Mouse (Mus musculus): ENCODE data around the gene Lrp8. TPM values are rescaled to one million over a fixed set of nuclear protein-coding genes. Genes with fewer than 3 reads are reported as not detected.
A peak's percentile ranks its signal among the peaks of the same experiment; 100 is the strongest.

Lrp8 gene
- polyA plus RNA-seq, 1 experiment: not detected

DNA sequence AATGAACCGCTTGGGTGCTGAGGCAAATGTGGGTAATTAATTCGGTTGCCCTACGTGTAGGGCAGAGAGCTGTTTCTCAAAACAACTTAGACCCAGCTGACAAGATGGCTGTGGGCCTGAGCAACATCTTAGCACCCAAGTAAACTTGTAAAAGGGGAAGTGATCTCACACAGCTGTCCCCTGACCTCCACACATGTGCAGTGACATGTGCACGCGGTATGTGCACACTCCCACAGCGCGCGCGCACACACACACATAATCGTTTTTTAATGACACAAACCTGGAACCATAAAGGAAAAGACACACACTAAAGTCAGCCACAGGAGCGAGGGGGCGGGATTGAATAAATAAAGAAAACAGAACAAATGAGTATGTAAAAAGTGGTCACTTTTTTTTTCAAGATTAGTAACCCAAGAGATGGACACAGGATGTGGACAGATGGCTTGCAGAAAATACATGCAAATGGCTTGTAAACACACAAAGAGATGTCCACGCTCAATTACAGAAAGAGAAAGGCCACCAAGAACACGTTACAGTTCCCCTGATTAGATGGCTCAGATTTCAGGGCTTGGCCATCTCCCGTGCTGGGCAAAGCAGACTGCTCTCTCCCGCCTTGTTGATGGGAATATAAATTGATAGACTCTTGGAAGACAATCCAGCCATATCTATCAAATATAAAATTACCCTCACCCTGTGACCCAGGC, 29.8 kb upstream of the Lrp8 start:
- no peaks in the 10 kb centered on the region for H3K4me1 ChIP-seq (ENCODE audit: control insufficient read depth, insufficient read depth, low read length)
- H3K4me3 ChIP-seq (ENCODE audit: insufficient read depth, low read depth, low read length): no peak overlapping the region
- H3K27ac ChIP-seq (ENCODE audit: insufficient read depth, low read depth, low read length): no peak overlapping the region
- 85% methylated on average over 16 of the region's 16 CpGs for WGBS
- TF ChIP-seq CTCF (IDR thresholded peaks at IDR 0.05; ENCODE audit: insufficient read depth, low read depth, low read length) (no peak), POLR2A (IDR thresholded peaks at IDR 0.05; ENCODE audit: insufficient read depth, low read depth, low read length) (no peak)

DNA sequence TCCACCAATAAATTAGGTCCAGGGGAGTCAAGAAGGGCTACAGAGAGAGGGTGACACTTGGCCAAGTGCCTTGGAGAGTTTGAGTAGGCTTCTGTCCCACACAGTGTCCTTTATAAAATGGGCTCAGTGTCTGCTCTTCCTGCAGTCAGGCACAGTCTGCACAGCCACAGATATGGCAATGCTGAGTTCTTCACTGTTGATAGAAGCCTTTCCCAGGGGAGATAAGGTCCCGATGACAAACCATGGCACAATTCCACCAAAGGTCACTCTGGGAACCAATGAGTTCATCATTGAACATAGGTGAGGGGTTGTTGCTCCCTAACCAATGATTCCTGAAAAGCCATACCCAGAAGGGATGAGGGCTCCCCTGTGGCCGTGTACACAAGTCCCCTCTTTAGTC, 27.2 kb upstream of the Lrp8 start:
- Histone ChIP-seq H3K4me1 (ENCODE audit: control insufficient read depth, insufficient read depth, low read length) (no peaks in the 10 kb centered on the region; the same call in 1 of the 2 replicates), H3K4me3 (ENCODE audit: insufficient read depth, low read depth, low read length) (no peak overlapping the region), H3K27ac (ENCODE audit: insufficient read depth, low read depth, low read length) (no peak overlapping the region)
- WGBS: 85% methylated on average over 2 of the region's 2 CpGs
- TF ChIP-seq POLR2A (IDR thresholded peaks at IDR 0.05; ENCODE audit: insufficient read depth, low read depth, low read length) (no peak), CTCF (IDR thresholded peaks at IDR 0.05; ENCODE audit: insufficient read depth, low read depth, low read length) (no peak)

DNA sequence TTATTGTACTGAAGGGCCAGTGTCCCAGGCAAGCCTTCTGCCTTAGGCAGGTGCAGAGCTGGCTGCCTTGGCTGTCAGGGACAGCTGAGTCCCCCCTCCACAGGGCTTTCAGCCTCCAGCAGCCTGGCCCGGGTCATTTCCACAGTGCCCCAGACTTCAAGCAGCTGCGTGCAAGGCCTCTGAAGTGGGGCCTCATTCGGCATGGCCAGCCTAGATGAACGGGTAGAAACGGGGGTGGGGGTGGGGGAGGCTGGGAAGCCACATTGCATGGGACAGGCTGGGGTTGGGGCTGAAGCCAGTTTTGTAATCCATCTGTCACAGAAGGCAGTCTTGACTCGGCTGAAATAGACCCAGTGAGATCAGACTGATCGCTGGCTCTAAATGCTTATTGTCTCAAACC, 26.4 kb upstream of the Lrp8 start:
- Histone ChIP-seq H3K4me3 (ENCODE audit: insufficient read depth, low read depth, low read length) (no peak overlapping the region), H3K4me1 (ENCODE audit: control insufficient read depth, insufficient read depth, low read length) (no peaks in the 10 kb centered on the region; the same call in 1 of the 2 replicates), H3K27ac (ENCODE audit: insufficient read depth, low read depth, low read length) (no peak overlapping the region)
- TF ChIP-seq POLR2A (IDR thresholded peaks at IDR 0.05; ENCODE audit: insufficient read depth, low read depth, low read length): no peak
- TF ChIP-seq CTCF (IDR thresholded peaks at IDR 0.05; ENCODE audit: insufficient read depth, low read depth, low read length): no peak
- WGBS: 65% methylated on average over 7 of the region's 7 CpGs

GRCm38 (mm10) chr4:107776990-107777673, 24.9 kb upstream of the Lrp8 start:
- no peak overlapping the region for H3K4me3 ChIP-seq (ENCODE audit: insufficient read depth, low read depth, low read length)
- no peak overlapping the region for H3K27ac ChIP-seq (ENCODE audit: insufficient read depth, low read depth, low read length)
- WGBS: 90% methylated on average over 5 of the region's 5 CpGs
- no peaks in the 10 kb centered on the region; the same call in 1 of the 2 replicates for H3K4me1 ChIP-seq (ENCODE audit: control insufficient read depth, insufficient read depth, low read length)
- TF ChIP-seq POLR2A (IDR thresholded peaks at IDR 0.05; ENCODE audit: insufficient read depth, low read depth, low read length): no peak
- TF ChIP-seq CTCF (IDR thresholded peaks at IDR 0.05; ENCODE audit: insufficient read depth, low read depth, low read length): no peak

GRCm38 (mm10) chr4:107783541-107783940, 18.5 kb upstream of the Lrp8 start:
- WGBS: 78% methylated on average over 10 of the region's 10 CpGs
- Histone ChIP-seq H3K4me1 (ENCODE audit: control insufficient read depth, insufficient read depth, low read length) (no peaks in the 10 kb centered on the region; the same call in 1 of the 2 replicates), H3K4me3 (ENCODE audit: insufficient read depth, low read depth, low read length) (no peak overlapping the region), H3K27ac (ENCODE audit: insufficient read depth, low read depth, low read length) (no peak overlapping the region)
- TF ChIP-seq CTCF (IDR thresholded peaks at IDR 0.05; ENCODE audit: insufficient read depth, low read depth, low read length) (no peak), POLR2A (IDR thresholded peaks at IDR 0.05; ENCODE audit: insufficient read depth, low read depth, low read length) (no peak)

- Histone ChIP-seq H3K4me1 (ENCODE audit: control insufficient read depth, insufficient read depth, low read length) (no peaks in the 10 kb centered on the region), H3K27ac (ENCODE audit: insufficient read depth, low read depth, low read length) (no peak overlapping the region), H3K4me3 (ENCODE audit: insufficient read depth, low read depth, low read length) (no peak overlapping the region)
- TF ChIP-seq POLR2A (IDR thresholded peaks at IDR 0.05; ENCODE audit: insufficient read depth, low read depth, low read length) (no peak), CTCF (IDR thresholded peaks at IDR 0.05; ENCODE audit: insufficient read depth, low read depth, low read length) (no peak)
- WGBS: 68% methylated on average over 6 of the region's 6 CpGs
Measured at GRCm38 (mm10) chr4:107788841-107789240, 13.2 kb upstream of the Lrp8 start.

DNA sequence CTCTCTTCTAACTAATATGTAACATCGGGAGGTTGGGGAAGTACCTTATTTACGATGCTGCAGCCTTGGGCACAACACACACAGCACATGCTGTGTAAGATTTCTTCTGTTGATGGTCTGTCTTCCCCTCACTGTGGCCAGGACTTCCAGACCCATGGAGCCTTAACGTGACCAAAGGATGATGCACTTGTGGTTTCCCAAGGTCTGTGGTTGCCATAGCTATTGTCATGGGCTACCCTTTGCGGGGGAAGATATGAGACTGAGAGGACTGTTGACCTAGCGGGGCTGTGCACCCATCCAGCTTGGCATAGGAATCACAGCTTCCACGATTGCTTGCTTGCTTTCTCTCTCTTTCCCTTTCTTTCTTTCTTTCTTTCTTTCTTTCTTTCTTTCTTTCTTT, 1.3 kb upstream of the Lrp8 start:
- no peak overlapping the region for H3K4me3 ChIP-seq (ENCODE audit: insufficient read depth, low read depth, low read length)
- no peak for TF ChIP-seq POLR2A (IDR thresholded peaks at IDR 0.05; ENCODE audit: insufficient read depth, low read depth, low read length)
- no peak for TF ChIP-seq CTCF (IDR thresholded peaks at IDR 0.05; ENCODE audit: insufficient read depth, low read depth, low read length)
- H3K27ac ChIP-seq (ENCODE audit: insufficient read depth, low read depth, low read length): no peak overlapping the region
- WGBS: 72% methylated on average over 6 of the region's 6 CpGs
- peaks cover 24% of the 10 kb centered on the region for H3K4me1 ChIP-seq (ENCODE audit: control insufficient read depth, insufficient read depth, low read length)

DNA sequence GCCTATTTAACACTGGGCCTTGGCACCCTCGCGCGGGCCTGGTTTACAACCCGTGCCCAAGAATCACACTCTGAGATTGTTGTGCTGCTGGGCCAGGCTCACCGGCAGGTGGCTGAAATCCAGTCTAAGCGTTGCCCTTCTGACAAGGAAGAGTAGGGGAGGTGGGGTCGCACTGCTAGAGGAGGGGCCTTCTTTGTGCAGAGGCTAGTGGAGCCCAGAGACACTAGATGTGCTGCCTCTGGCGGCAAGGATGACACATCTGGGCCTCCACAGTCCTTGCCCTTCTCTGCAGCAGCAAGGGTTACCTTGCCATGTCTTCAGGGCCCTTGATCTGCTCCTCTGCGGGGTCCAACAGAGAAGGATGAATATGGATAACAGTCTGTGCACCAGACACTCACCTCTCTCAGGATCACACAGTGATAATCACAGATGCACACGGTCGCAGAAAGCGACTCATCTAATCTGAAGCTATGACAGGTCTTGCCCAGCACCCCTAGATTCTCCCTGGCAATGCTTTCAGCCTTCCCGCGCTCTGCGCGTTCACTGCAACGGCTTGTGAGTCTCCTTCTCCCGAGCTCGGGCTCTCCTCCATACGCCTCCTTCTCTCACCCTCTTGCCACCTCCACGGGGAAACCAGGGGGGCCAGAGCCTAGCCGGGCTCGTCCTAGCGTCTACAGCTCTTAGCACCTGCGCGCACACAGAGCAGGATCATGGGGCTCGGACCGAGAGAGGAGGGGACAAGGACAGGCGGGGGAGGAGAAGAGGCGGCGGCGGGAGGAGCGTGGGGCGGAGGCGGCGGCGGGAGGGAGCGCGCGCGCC, 486 bp upstream of the Lrp8 start:
- peaks cover 32% of the 10 kb centered on the region for H3K4me1 ChIP-seq (ENCODE audit: control insufficient read depth, insufficient read depth, low read length)
- H3K27ac ChIP-seq (ENCODE audit: insufficient read depth, low read depth, low read length): peak overlapping the region; percentile 91
- peak overlapping the region; percentile 82 for H3K4me3 ChIP-seq (ENCODE audit: insufficient read depth, low read depth, low read length)
- WGBS: 5% methylated on average over 41 of the region's 41 CpGs
- TF ChIP-seq POLR2A (IDR thresholded peaks at IDR 0.05; ENCODE audit: insufficient read depth, low read depth, low read length) (no peak; the same call in none of the 2 replicates), CTCF (IDR thresholded peaks at IDR 0.05; ENCODE audit: insufficient read depth, low read depth, low read length) (peak; percentile 21; the same call in 1 of the 2 replicates)

All from olfactory bulb, adult 2 months (tissue).